Mouse (Mus musculus): ENCODE results near the gene Mageb18.

DNA sequence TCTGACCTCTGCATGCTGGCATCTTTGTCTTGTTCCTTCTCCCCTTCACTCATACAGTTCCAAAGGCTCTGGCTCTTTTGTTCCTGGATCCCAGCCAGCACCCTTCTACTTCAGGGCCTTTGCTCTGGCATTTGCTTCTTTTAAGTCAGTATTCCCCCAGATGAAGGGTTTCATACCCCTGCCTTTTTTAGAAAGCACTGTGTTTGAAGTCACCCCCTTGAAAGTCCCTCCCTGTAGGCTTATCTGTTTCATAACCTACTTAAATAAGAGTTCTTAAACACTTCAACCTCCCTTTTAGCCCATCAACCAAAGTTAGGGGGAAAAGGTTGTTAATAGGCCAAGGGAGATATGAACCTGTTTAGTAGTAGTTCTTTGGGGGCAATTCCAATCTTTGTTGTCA is 212.0 kb downstream of the Mageb18 start:
- TF ChIP-seq CTCF (IDR thresholded peaks at IDR 0.05; ENCODE audit: borderline replicate concordance, control insufficient read depth, extremely low read depth, insufficient read depth, low read length, poor library complexity) (no peak), POLR2A (IDR thresholded peaks at IDR 0.05; ENCODE audit: control insufficient read depth, extremely low read depth, insufficient read depth, low read length, poor library complexity) (no peak)
